Mouse (Mus musculus): Measurements from ENCODE around the gene Ap1g2.

GRCm38 (mm10) chr14:55122359-55122758 is 16.0 kb upstream of the Ap1g2 start:
- TF ChIP-seq CTCF (IDR thresholded peaks at IDR 0.05; ENCODE audit: low read depth), result no peak
- no peak for TF ChIP-seq EP300 (IDR thresholded peaks at IDR 0.05; ENCODE audit: low read depth)

All from heart, postnatal 0 days (tissue).